Mouse (Mus musculus) hindbrain, embryonic 10.5 days (tissue): ENCODE results near the gene G6pdx. TPM values are rescaled to one million over a fixed set of nuclear protein-coding genes. Genes with fewer than 3 reads are reported as not detected.

Experiments
- DNase-seq: peaks from one replicate; pipeline ENCODE4 v3.0.0-alpha.2; 2017; ENCODE audit warnings: low spot score
- H3K27ac ChIP-seq: fragments of 300-500 bp; sonication (generic); 2 replicates; pipeline ENCODE4 v1.5.1; 2016; ENCODE audit warnings: mild to moderate bottlenecking, moderate library complexity
- H3K27me3 ChIP-seq: fragments of 300-500 bp; sonication (generic); 2 replicates; pipeline ENCODE4 v1.6.1; 2016; ENCODE audit warnings: mild to moderate bottlenecking; ENCODE audit not compliant: poor library complexity, insufficient read depth, severe bottlenecking
- H3K36me3 ChIP-seq: fragments of 300-500 bp; sonication (generic); 2 replicates; pipeline ENCODE4 v1.6.1; 2016; ENCODE audit warnings: mild to moderate bottlenecking, moderate library complexity
- H3K4me1 ChIP-seq: fragments of 300-500 bp; sonication (generic); replicated peaks from 2 replicates; pipeline ENCODE4 v1.6.1; 2016; ENCODE audit warnings: mild to moderate bottlenecking
- H3K4me3 ChIP-seq: fragments of 300-500 bp; sonication (generic); 2 replicates; pipeline ENCODE4 v1.5.1; 2016; ENCODE audit warnings: mild to moderate bottlenecking, moderate library complexity
- H3K9me3 ChIP-seq: fragments of 300-500 bp; sonication (generic); 2 replicates; pipeline ENCODE4 v1.6.1; 2016; ENCODE audit warnings: mild to moderate bottlenecking, moderate library complexity
- WGBS: fragments of 180-500 bp; shearing (Covaris S2); methylation state at CpG from one replicate; pipeline ENCODE4 v1.1.7; 2016; 5-methylcytosine and 5-hydroxymethylcytosine counted together
- polyA plus RNA-seq: library from polyadenylated mRNA; unstranded; fragments of >200 nt; fragmentation: Nextera tagmentation; extraction: Ambion mirVana; gene quantifications from 2 replicates; pipeline ENCODE4 v1.2.1, GENCODE M21; 2016

Gene G6pdx
- 53.9 and 56.4 TPM in 2 replicates for polyA plus RNA-seq

DNA sequence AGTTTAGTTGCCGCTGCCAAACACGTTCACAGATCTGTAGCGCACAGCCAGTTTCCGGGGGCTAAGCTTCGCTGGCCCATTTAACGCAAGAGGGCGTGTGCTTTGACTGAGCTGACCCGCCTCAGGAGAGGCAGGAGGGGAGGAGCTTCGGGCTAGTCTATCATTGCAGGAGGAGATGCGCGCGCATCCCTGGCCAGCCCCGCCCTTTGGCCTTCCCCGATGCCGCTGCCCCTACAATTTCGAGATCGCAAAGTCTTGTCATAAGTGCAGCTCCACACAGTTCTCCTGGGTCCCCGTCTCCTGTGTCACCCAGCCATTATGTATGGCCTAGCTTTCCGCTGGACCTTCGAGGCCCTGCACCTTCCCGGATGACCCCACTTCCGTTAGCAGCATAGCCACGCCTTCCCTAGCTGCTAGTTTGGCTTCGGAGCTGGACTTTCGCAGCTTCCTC, at the start of gene G6pdx:
TSS of gene G6pdx (minus strand) at position 369 of the 451 bp plus-strand sequence.
- peak within 1 kb of the TSS; percentile 84 for H3K27ac ChIP-seq
- 0 out of 2 replicates have a peak, but pooled peaks cover 5% of the 10 kb centered on the region for H3K4me1 ChIP-seq
- no peaks in the 10 kb centered on the region for H3K9me3 ChIP-seq
- 17% methylated on average over 25 of the region's 25 CpGs for WGBS
- H3K4me3 ChIP-seq, result peak within 1 kb of the TSS; percentile 61
- H3K27me3 ChIP-seq, result no peaks in the 10 kb centered on the region
- H3K36me3 ChIP-seq, result peaks cover 18% of the 10 kb centered on the region
- DNase-seq, result peak; percentile 83

DNA sequence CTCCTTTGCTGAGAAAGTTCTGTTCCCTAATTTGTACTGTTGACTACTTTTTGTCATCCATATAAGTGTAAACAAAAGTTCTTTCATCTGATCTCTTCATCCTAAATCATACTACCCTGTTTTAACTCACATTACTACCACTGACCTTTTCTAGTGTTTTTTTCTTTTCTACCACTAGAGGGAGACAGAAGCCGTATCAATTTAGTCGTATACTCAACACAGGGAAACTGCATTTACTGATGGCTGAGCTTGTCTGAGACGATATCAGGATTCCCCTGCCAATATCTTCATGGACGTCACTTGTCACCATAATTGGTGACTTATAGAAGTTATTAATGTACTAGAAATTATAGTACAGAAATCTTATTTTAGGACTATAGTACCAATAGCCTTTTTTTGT, 23.8 kb upstream of the G6pdx start:
- WGBS, result 17% methylated on average over 4 of the region's 4 CpGs
- Histone ChIP-seq H3K4me3 (no peak overlapping the region), H3K27me3 (no peaks in the 10 kb centered on the region), H3K4me1 (no peaks in the 10 kb centered on the region), H3K27ac (no peak overlapping the region), H3K36me3 (peaks cover 9% of the 10 kb centered on the region), H3K9me3 (no peaks in the 10 kb centered on the region)
- DNase-seq, result no peak

DNA sequence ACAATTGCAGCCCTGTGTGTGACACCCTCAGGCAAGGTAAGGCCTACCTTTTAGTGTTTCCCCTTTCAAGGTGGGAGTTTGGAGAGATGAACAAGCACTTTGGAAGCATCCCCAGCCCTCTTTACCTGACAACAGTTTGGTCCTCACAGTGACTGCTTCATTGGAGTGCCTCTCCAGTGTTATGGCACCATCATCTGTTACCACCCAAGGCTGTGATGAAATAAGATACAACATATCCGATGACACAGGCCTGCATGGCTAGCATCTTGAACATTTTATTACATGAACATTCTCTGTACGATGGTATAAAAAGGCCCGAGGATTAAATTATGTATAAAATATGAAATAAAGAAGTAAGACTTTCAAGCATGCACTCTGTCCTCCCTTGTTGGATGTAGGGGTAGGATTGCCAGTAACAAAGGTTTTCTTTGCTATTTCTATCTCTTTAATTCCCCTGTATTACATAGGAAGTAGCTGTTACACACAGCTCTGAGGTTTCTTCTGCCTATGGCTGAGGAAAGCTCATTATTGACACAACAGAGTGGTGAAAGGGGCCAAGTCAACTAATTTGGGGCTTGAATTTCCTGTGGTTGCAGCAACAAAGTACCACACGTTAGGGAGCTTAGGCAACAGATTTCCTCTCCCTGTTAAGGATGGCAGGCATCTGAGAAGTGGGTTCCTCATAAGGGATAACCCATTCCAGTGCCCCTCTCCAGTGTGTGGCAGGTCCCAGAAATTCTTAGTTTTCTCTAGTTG, 22.3 kb upstream of the G6pdx start:
- no peaks in the 10 kb centered on the region for H3K4me1 ChIP-seq
- peaks cover 15% of the 10 kb centered on the region for H3K36me3 ChIP-seq
- H3K27me3 ChIP-seq, result no peaks in the 10 kb centered on the region
- H3K4me3 ChIP-seq, result no peak overlapping the region
- no peak for DNase-seq
- no peaks in the 10 kb centered on the region for H3K9me3 ChIP-seq
- no peak overlapping the region for H3K27ac ChIP-seq
- WGBS, result 83% methylated on average over 4 of the region's 4 CpGs

DNA sequence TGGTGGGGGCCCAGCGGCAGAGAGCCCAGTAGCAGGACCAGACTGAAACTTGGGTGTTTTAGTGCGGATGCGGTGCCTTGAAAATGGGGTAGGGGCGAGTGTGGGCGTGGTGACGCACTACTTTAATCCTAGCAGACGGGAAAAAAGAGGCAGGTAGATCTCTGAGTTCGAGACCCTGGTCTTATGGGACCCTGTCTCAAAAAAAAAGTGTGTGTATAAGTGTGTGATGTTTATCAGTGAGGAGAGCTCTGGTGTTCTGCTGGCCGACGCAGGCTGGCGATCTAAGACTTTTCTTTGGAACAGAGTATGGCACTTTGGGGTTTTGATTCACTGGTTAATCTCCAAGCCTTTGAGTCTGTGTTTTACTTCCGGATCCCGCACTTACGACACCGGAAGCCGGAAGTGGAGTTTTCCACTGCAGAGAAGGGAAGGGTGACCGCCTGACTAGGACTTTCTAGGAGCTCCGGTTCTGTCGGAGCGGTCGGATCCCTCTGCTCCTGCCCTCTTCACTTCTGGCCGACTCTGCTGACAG, 362 bp upstream of the G6pdx start:
- H3K4me1 ChIP-seq, result 0 out of 2 replicates have a peak, but pooled peaks cover 5% of the 10 kb centered on the region
- 26% methylated on average over 22 of the region's 22 CpGs for WGBS
- peaks cover 23% of the 10 kb centered on the region for H3K36me3 ChIP-seq
- DNase-seq, result peak; percentile 75
- H3K4me3 ChIP-seq, result peak overlapping the region; percentile 61
- peak overlapping the region; percentile 84 for H3K27ac ChIP-seq
- no peaks in the 10 kb centered on the region for H3K27me3 ChIP-seq
- H3K9me3 ChIP-seq, result no peaks in the 10 kb centered on the region

DNA sequence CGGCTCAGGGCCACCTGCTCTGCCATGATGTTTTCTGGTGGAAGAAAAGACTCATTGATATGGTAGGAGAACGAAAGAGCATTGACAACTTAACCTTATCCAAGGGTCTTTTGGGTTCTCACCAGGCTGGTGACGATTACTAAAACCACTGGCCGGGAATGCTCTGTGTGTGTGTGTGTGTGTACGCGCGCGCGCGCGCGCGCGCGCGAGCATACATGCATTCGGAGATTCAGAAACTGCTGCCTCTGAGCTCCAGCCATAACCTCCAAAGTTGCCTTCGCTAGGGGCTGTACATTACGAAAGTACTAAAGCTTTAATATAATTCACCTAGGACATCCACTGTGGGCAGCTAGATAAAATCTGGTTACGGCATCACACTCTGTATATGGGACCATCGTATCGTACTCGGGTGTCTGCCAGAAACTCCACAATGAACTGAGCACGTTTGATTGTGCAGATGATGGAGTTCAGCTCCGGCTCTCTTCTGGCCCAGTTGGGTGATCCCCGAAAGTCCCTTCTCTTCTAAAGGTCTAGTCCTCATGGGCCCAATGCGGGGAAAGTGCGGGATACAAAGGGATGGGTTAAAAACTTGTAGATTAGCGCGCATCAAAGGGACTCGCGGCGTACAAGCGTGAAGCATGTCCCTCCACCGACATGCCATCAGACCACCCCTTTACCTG, 708 bp downstream of the G6pdx start:
- Histone ChIP-seq H3K9me3 (no peaks in the 10 kb centered on the region), H3K4me1 (0 out of 2 replicates have a peak, but pooled peaks cover 5% of the 10 kb centered on the region), H3K27ac (peak overlapping the region; percentile 84), H3K4me3 (peak overlapping the region; percentile 61), H3K27me3 (no peaks in the 10 kb centered on the region), H3K36me3 (peaks cover 12% of the 10 kb centered on the region; the same call in 1 of the 2 replicates)
- DNase-seq, result peak; percentile 2
- WGBS, result 19% methylated on average over 35 of the region's 35 CpGs

DNA sequence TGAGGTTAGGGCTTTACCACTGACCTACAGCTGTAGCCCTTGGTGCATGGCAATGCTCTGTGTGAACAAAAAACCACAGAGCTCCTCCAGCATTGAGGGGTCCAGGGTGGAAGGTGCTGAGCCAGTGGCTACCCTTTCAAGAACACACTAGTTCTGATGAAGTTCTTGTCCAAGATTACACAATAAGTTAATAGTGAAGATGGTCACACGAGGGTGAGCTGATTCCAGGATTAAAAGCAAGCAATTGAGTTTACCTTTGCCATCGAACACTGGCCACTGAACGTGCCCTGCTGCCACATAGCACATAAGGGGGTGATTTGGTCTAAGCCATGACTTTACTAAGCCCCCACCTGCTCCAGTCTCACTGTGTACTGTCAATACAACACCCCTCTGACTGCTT, 1.9 kb downstream of the G6pdx start:
- Histone ChIP-seq H3K9me3 (no peaks in the 10 kb centered on the region), H3K27me3 (no peaks in the 10 kb centered on the region), H3K4me3 (no peak overlapping the region), H3K36me3 (peaks cover 5% of the 10 kb centered on the region; the same call in 1 of the 2 replicates), H3K27ac (no peak overlapping the region), H3K4me1 (0 out of 2 replicates have a peak, but pooled peaks cover 5% of the 10 kb centered on the region)
- no peak for DNase-seq
- whole genome bisulfite sequencing, result 84% methylated on average over 3 of the region's 3 CpGs

DNA sequence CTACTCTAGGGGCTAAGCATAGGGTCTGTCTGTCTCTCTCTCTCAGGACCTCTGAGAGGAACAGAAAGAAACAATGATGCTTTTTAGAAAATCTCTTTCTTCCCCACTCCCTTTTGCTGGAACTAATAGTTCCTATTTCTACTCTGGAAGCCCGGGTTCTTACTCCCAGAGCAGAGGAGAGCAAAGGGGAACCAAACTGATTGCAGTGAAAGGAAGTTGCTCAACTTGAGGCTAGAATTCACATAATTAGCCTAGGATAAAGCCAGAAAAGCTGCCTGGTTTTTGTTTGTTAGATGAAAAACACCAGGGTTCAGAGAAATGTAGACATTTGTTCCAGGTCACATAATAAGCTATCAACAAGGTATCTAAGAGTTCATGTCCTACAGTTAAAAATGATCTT, 2.7 kb downstream of the G6pdx start:
- H3K9me3 ChIP-seq, result no peaks in the 10 kb centered on the region
- H3K36me3 ChIP-seq, result peaks cover 5% of the 10 kb centered on the region; the same call in 1 of the 2 replicates
- WGBS, result 90% methylated on average over 1 of the region's 1 CpGs
- H3K27me3 ChIP-seq, result no peaks in the 10 kb centered on the region
- H3K4me3 ChIP-seq, result no peak overlapping the region
- H3K27ac ChIP-seq, result no peak overlapping the region
- 0 out of 2 replicates have a peak, but pooled peaks cover 5% of the 10 kb centered on the region for H3K4me1 ChIP-seq
- no peak for DNase-seq

DNA sequence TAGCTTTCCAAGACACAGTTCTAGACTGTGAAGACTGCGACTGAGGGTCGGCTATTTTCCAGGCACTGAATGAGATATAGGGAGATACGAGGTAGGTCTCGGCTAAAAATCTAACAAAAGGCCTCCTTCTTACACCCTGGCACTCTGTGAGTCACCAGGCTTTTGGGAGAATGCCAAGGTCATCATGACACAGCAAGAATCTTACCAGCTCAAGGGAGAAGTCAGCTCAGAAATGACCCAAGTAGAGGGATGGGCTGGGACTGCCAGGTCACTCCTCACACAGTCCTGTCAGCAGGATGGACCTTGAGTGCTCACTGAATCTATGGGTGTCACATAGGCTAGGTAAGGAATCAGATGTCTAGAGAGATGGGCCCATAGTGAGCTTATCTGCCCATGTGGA, 3.8 kb downstream of the G6pdx start:
- DNase-seq, result no peak
- H3K4me3 ChIP-seq, result no peak overlapping the region
- H3K4me1 ChIP-seq, result 0 out of 2 replicates have a peak, but pooled peaks cover 2% of the 10 kb centered on the region
- 82% methylated on average over 4 of the region's 4 CpGs for WGBS
- no peaks in the 10 kb centered on the region for H3K27me3 ChIP-seq
- no peaks in the 10 kb centered on the region for H3K9me3 ChIP-seq
- no peak overlapping the region for H3K27ac ChIP-seq
- H3K36me3 ChIP-seq, result peaks cover 5% of the 10 kb centered on the region; the same call in 1 of the 2 replicates

DNA sequence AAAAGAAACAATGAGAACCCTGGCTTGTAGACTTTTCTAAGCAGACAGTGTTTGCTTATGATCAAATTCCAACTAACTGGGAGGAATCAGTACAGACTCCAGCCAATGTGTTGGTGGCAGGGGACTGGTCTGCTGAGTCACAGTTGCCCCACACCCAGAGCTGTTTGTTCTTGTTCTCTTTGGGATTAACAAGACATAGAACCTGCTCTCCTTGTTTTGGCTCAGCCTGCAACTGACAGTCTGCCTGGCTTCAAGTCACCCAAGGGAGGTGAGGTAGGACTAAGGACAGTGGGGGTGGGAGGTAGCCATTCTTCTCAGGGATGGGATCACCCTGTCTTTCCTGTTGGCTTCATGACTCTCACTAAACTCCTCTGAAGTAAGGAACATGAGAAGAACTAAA, 4.6 kb downstream of the G6pdx start:
- no peak for DNase-seq
- Histone ChIP-seq H3K9me3 (no peaks in the 10 kb centered on the region), H3K4me1 (no peaks in the 10 kb centered on the region), H3K4me3 (no peak overlapping the region), H3K27ac (no peak overlapping the region), H3K36me3 (peaks cover 5% of the 10 kb centered on the region; the same call in 1 of the 2 replicates), H3K27me3 (no peaks in the 10 kb centered on the region)

DNA sequence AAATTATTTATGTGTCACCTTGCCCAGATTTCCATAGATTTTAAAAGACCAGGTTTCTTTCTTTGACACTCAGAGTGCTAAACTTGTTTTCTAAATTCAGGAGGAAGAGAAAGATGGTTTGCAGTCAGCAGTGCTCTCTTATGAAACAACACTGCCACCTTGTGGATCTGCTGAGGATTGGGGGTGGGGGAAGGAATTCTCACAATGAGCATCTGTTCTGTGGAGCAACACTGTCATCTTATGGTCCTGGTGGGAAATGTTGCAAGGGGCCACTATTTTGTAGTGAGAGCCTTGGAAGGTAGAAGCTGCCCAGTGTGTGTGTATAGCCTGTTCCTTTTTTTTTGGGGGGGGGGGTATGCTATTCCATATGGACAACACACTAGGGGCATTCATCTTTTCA, 15.6 kb downstream of the G6pdx start:
- Histone ChIP-seq H3K27ac (no peak overlapping the region), H3K4me1 (no peaks in the 10 kb centered on the region), H3K36me3 (peaks cover 15% of the 10 kb centered on the region), H3K4me3 (no peak overlapping the region), H3K27me3 (no peaks in the 10 kb centered on the region), H3K9me3 (no peaks in the 10 kb centered on the region)
- peak; percentile 55 for DNase-seq

DNA sequence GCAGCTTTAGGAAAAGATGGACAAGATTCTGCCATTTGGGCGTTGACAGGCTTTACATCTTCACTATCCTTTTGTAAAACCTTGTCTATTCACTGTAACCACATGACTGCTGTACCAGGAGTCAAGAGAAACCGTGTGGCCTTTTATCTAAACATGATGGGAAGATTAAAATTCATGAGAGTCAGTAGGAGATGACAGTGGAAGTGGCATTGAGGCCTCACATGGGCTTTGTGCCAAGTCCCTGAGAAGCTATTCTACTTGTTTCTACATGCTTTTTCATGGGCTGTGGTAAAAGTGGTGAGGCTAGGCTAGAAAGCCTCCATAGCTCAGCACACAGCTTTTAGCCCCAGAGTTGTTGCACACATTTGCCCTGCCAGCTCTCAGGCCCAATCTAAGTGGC, 20.7 kb downstream of the G6pdx start:
- Histone ChIP-seq H3K36me3 (peaks cover 10% of the 10 kb centered on the region), H3K27ac (no peak overlapping the region), H3K9me3 (no peaks in the 10 kb centered on the region), H3K27me3 (no peaks in the 10 kb centered on the region), H3K4me3 (no peak overlapping the region), H3K4me1 (no peaks in the 10 kb centered on the region)
- 61% methylated on average over 2 of the region's 2 CpGs for WGBS
- DNase-seq, result no peak

DNA sequence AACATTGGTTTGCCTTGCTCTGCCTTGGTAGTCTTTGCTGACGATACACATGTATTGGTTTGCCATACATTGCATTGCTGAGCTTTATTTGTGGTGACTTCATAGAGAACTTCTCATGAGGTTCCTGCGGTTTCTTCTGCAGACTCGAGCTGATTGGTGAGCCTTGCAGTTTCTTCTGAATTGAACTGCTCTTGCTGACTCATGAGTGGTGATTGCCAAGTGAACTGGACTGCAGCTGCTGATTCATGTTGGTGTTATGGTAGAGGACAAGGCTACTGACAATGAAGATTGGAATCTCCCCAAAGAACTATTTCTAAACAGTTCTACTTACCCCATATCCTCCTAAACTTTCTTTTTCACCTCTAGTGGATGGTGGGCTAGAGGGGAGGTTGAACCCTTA, 28.9 kb downstream of the G6pdx start:
- no peak for DNase-seq
- H3K36me3 ChIP-seq, result no peaks in the 10 kb centered on the region
- WGBS, result 84% methylated on average over 3 of the region's 3 CpGs
- H3K4me1 ChIP-seq, result no peaks in the 10 kb centered on the region
- no peak overlapping the region for H3K4me3 ChIP-seq
- no peaks in the 10 kb centered on the region for H3K9me3 ChIP-seq
- no peaks in the 10 kb centered on the region for H3K27me3 ChIP-seq
- no peak overlapping the region for H3K27ac ChIP-seq
